Mouse (Mus musculus) liver, embryonic 14.5 days (tissue): Measurements from ENCODE around the gene Ndufa5.

Experiments used
- CTCF ChIP-seq: IDR thresholded peaks from 2 replicates; pipeline ENCODE4 v1.5.1; 2016; ENCODE audit warnings: antibody characterized with exemption, low read depth, control low read depth
- EP300 ChIP-seq: IDR thresholded peaks from 2 replicates; pipeline ENCODE4 v1.6.1; 2016; ENCODE audit warnings: antibody characterized with exemption, low read depth

DNA sequence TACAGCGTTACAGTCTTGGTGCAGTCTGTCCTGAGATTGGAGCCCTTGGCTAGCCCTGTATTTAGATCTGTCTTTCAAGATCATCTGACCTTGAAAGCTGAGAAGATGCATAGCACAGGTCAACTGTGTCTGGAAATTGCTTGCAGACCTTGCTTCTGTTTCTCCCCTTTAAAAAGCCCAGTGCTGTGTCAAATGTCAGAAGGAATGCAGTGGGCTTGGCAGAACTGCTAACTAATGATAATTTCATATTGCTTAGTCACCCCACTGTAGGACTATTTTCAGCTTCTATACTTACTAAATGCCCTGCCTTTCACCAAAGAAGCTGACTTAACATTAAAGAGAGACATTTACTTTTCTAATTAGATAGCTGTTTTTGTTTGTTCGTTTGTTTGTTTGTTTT is 27.7 kb upstream of the Ndufa5 start:
- no peak for TF ChIP-seq CTCF
- no peak for TF ChIP-seq EP300
